Mouse (Mus musculus) ES-Bruce4 (cell line): Measurements from ENCODE around the gene Stat5b. TPM values are rescaled to one million over a fixed set of nuclear protein-coding genes. Genes with fewer than 3 reads are reported as not detected.

Source experiments
- H3K27ac ChIP-seq: 2 replicates; pipeline ENCODE4 v1.5.1; 2012; ENCODE audit warnings: low read length, inconsistent platforms; ENCODE audit not compliant: insufficient read depth
- H3K27me3 ChIP-seq: 2 replicates; pipeline ENCODE4 v1.6.1; 2012; ENCODE audit warnings: mild to moderate bottlenecking, low read length, inconsistent platforms; ENCODE audit not compliant: control insufficient read depth, poor library complexity, insufficient read depth, severe bottlenecking
- H3K36me3 ChIP-seq: 2 replicates; pipeline ENCODE4 v1.6.1; 2012; ENCODE audit warnings: inconsistent platforms, mild to moderate bottlenecking, low read length, moderate library complexity; ENCODE audit not compliant: control insufficient read depth, poor library complexity, insufficient read depth, severe bottlenecking
- H3K4me1 ChIP-seq: one replicate; pipeline ENCODE4 v1.8.1; 2011; ENCODE audit warnings: low read length; ENCODE audit not compliant: control insufficient read depth, insufficient read depth
- H3K4me3 ChIP-seq: 2 replicates; pipeline ENCODE4 v1.5.1; 2011; ENCODE audit warnings: low read depth, mild to moderate bottlenecking, low read length
- H3K9ac ChIP-seq: 2 replicates; pipeline ENCODE4 v1.6.1; 2012; ENCODE audit warnings: low read depth, mild to moderate bottlenecking, inconsistent platforms; ENCODE audit not compliant: poor library complexity, severe bottlenecking
- H3K9me3 ChIP-seq: replicated peaks from 2 replicates; pipeline ENCODE4 v1.6.1; 2012; ENCODE audit warnings: mild to moderate bottlenecking, low read length, inconsistent platforms; ENCODE audit not compliant: control insufficient read depth, poor library complexity, insufficient read depth, severe bottlenecking
- CTCF ChIP-seq: IDR thresholded peaks from one replicate; pipeline ENCODE4 v1.8.1; 2011; ENCODE audit warnings: low read depth, low read length
- EP300 ChIP-seq: IDR thresholded peaks from 2 replicates; pipeline ENCODE4 v1.6.1; 2011; ENCODE audit warnings: low read depth, low read length; ENCODE audit not compliant: insufficient read depth
- POLR2A ChIP-seq: IDR thresholded peaks from one replicate; pipeline ENCODE4 v1.8.1; 2011; ENCODE audit warnings: low read length; ENCODE audit not compliant: insufficient read depth
- polyA plus RNA-seq: library from polyadenylated mRNA; stranded (reverse); fragments of >200 nt; gene quantifications from 2 replicates; pipeline ENCODE4 v1.2.4, GENCODE M21; 2011; ENCODE audit warnings: low read depth; ENCODE audit not compliant: missing spikeins, insufficient read depth, insufficient read length

The Stat5b gene
- polyA plus RNA-seq, 1 experiment, result 7.3 TPM

- Histone ChIP-seq H3K4me1 (peaks cover 2% of the 10 kb centered on the region), H3K27ac (no peak overlapping the region), H3K27me3 (no peaks in the 10 kb centered on the region), H3K4me3 (no peak overlapping the region), H3K9me3 (no peaks in the 10 kb centered on the region), H3K9ac (no peak overlapping the region), H3K36me3 (no peaks in the 10 kb centered on the region)
- TF ChIP-seq POLR2A (no peak), CTCF (no peak), EP300 (no peak)
Observed at GRCm38 (mm10) chr11:100757566-100757965, 93.0 kb downstream of the Stat5b start.

DNA sequence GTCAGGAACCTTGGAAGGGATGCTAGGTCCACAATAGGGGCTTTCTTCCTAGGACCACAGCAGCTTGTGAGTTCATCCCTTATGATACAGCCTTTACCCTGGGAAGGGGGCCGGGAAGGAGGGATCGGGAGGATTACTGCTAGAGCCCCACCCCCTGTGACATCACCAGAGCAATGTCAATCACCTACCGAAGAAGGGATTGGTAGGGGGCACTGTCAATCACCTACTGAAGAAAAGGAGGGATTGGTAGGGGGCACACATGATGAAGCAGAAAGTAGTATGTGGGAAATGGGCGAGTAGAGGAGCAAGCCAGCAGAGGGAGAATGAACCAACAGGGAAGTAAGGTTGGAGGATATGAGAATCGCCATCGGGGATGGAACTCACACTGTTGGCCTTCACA, 94.0 kb downstream of the Stat5b start:
- H3K36me3 ChIP-seq, result no peaks in the 10 kb centered on the region
- peaks cover 2% of the 10 kb centered on the region for H3K4me1 ChIP-seq
- H3K27ac ChIP-seq, result no peak overlapping the region
- no peaks in the 10 kb centered on the region for H3K9me3 ChIP-seq
- TF ChIP-seq CTCF, result no peak
- TF ChIP-seq POLR2A, result no peak
- TF ChIP-seq EP300, result no peak
- no peak overlapping the region for H3K9ac ChIP-seq
- H3K4me3 ChIP-seq, result no peak overlapping the region
- H3K27me3 ChIP-seq, result no peaks in the 10 kb centered on the region

DNA sequence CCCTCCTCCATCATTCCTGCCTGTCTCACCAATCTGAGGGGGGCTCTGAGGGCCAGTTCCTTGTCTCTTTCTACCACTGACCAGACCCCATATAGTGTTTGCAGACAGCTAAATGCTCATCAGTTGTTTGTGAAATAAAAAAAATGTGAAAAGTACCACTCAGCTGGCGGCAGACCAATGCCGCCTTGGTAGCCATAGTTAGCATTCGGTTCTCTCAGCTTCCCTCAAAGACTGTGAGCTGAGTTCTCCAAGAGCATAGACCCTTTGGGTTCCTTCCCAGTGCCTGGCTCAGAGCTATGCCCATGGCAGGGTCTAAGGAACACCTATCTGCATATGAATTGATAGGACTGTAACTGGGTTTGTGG, 95.8 kb downstream of the Stat5b start:
- Histone ChIP-seq H3K4me1 (peaks cover 2% of the 10 kb centered on the region), H3K27ac (no peak overlapping the region), H3K36me3 (no peaks in the 10 kb centered on the region), H3K9ac (no peak overlapping the region), H3K9me3 (no peaks in the 10 kb centered on the region), H3K27me3 (no peaks in the 10 kb centered on the region), H3K4me3 (no peak overlapping the region)
- TF ChIP-seq POLR2A, result no peak
- no peak for TF ChIP-seq CTCF
- TF ChIP-seq EP300, result no peak

- Histone ChIP-seq H3K27me3 (no peaks in the 10 kb centered on the region), H3K9me3 (no peaks in the 10 kb centered on the region), H3K4me1 (peaks cover 2% of the 10 kb centered on the region), H3K36me3 (no peaks in the 10 kb centered on the region), H3K4me3 (no peak overlapping the region), H3K9ac (no peak overlapping the region), H3K27ac (no peak overlapping the region)
- TF ChIP-seq CTCF (no peak), POLR2A (no peak), EP300 (no peak)
Observed at GRCm38 (mm10) chr11:100754021-100754692, 96.4 kb downstream of the Stat5b start.

DNA sequence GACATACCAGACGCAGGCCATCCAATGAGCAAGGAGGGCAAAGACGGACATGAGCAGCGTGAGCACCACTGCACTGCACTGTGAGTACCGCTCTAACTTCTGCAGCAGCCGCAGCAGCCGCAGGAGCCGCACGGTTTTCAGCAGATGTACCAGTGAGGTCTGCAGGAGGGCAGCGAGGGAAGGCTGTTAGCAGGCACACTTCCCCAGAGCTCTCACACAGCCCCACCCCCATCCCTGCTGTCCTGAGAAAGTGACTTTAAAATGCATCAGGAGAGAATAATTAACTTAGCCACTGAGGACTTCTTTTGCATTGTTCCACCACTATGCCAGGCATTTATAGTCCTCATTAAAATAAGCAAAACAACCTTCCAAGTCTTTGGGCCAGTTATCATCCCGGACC, 98.2 kb downstream of the Stat5b start:
- no peak for TF ChIP-seq EP300
- TF ChIP-seq CTCF, result no peak
- TF ChIP-seq POLR2A, result no peak
- Histone ChIP-seq H3K4me1 (no peaks in the 10 kb centered on the region), H3K9ac (no peak overlapping the region), H3K36me3 (no peaks in the 10 kb centered on the region), H3K27ac (no peak overlapping the region), H3K9me3 (no peaks in the 10 kb centered on the region), H3K27me3 (no peaks in the 10 kb centered on the region), H3K4me3 (no peak overlapping the region)

GRCm38 (mm10) chr11:100750127-100750526, 100.4 kb downstream of the Stat5b start:
- no peaks in the 10 kb centered on the region for H3K27me3 ChIP-seq
- H3K4me3 ChIP-seq, result peak overlapping the region; percentile 11; the same call in 1 of the 2 replicates
- no peaks in the 10 kb centered on the region for H3K9me3 ChIP-seq
- H3K9ac ChIP-seq, result no peak overlapping the region
- H3K4me1 ChIP-seq, result no peaks in the 10 kb centered on the region
- H3K36me3 ChIP-seq, result no peaks in the 10 kb centered on the region
- TF ChIP-seq EP300 (no peak), CTCF (no peak), POLR2A (no peak)
- no peak overlapping the region for H3K27ac ChIP-seq
